Mouse (Mus musculus) yolk sac, embryonic 10.5 days (tissue): Measurements from ENCODE around the gene Sstr4.
A peak's percentile ranks its signal among the peaks of the same experiment; 100 is the strongest.

Experiments used
- DNase-seq: peaks from one replicate; pipeline ENCODE4 v3.0.0-alpha.2; 2017; ENCODE audit warnings: low spot score

The Sstr4 gene

GRCm38 (mm10) chr2:148429001-148429505 lies 33.9 kb downstream of the Sstr4 start:
- DNase-seq: no peak

- DNase-seq: no peak
These were observed 35.8 kb downstream of the Sstr4 start for GRCm38 (mm10) chr2:148430941-148431340.

- no peak for DNase-seq
These were observed 37.2 kb downstream of the Sstr4 start for GRCm38 (mm10) chr2:148432346-148432745.

- DNase-seq: no peak
These were observed 41.1 kb downstream of the Sstr4 start for GRCm38 (mm10) chr2:148436285-148436684.

- DNase-seq: no peak
These were observed 44.6 kb downstream of the Sstr4 start for GRCm38 (mm10) chr2:148439691-148440276.

GRCm38 (mm10) chr2:148441421-148441820 lies 46.3 kb downstream of the Sstr4 start:
- no peak for DNase-seq

GRCm38 (mm10) chr2:148442172-148442571 lies 47.0 kb downstream of the Sstr4 start:
- no peak for DNase-seq

- no peak for DNase-seq
These were observed 47.6 kb downstream of the Sstr4 start for GRCm38 (mm10) chr2:148442710-148443109.

- DNase-seq: peak; percentile 67
These were observed 48.3 kb downstream of the Sstr4 start, which contains the start of gene Cd93 for GRCm38 (mm10) chr2:148443249-148443958. TSS of gene Cd93 (minus strand) at chr2:148443563.

GRCm38 (mm10) chr2:148444472-148444871 lies 49.3 kb downstream of the Sstr4 start:
- DNase-seq: no peak

GRCm38 (mm10) chr2:148445616-148446015 lies 50.5 kb downstream of the Sstr4 start:
- DNase-seq: no peak
